Mouse (Mus musculus) liver, embryonic 15.5 days (tissue): ENCODE results near the gene Trappc1. TPM values are rescaled to one million over a fixed set of nuclear protein-coding genes. Genes with fewer than 3 reads are reported as not detected.

Experiments used
- ATAC-seq: fragments of 200-750 bp; cut with Nextera tagmentation; 2 replicates; pipeline ENCODE4 v1.8.0; 2017; ENCODE audit warnings: moderate number of reproducible peaks, mild to moderate bottlenecking, moderate library complexity; ENCODE audit not compliant: insufficient read depth
- H3K27ac ChIP-seq: fragments of 300-500 bp; sonication (generic); replicated peaks from 2 replicates; pipeline ENCODE4 v1.5.1; 2015; ENCODE audit warnings: mild to moderate bottlenecking, inconsistent platforms
- H3K27me3 ChIP-seq: fragments of 300-500 bp; sonication (generic); 2 replicates; pipeline ENCODE4 v1.6.1; 2015; ENCODE audit warnings: mild to moderate bottlenecking, inconsistent platforms
- H3K36me3 ChIP-seq: fragments of 300-500 bp; sonication (generic); replicated peaks from 2 replicates; pipeline ENCODE4 v1.6.1; 2015; ENCODE audit warnings: moderate library complexity, mild to moderate bottlenecking, inconsistent platforms
- H3K4me1 ChIP-seq: fragments of 300-500 bp; sonication (generic); replicated peaks from 2 replicates; pipeline ENCODE4 v1.6.1; 2015; ENCODE audit warnings: inconsistent platforms
- H3K4me2 ChIP-seq: fragments of 300-500 bp; sonication (generic); 2 replicates; pipeline ENCODE4 v1.6.1; 2015; ENCODE audit warnings: moderate library complexity, mild to moderate bottlenecking, inconsistent platforms
- H3K4me3 ChIP-seq: fragments of 300-500 bp; sonication (generic); replicated peaks from 2 replicates; pipeline ENCODE4 v1.5.1; 2015; ENCODE audit warnings: mild to moderate bottlenecking, inconsistent platforms
- H3K9ac ChIP-seq: fragments of 300-500 bp; sonication (generic); 2 replicates; pipeline ENCODE4 v1.6.1; 2015; ENCODE audit warnings: moderate library complexity, mild to moderate bottlenecking, inconsistent platforms
- H3K9me3 ChIP-seq: fragments of 300-500 bp; sonication (generic); replicated peaks from 2 replicates; pipeline ENCODE4 v1.6.1; 2016; ENCODE audit warnings: inconsistent platforms
- WGBS: fragments of 180-500 bp; shearing (Covaris S2); methylation state at CpG from one replicate; pipeline ENCODE4 v1.1.7; 2015; ENCODE audit warnings: mixed read lengths; ENCODE audit not compliant: insufficient replicate concordance; 5-methylcytosine and 5-hydroxymethylcytosine counted together
- polyA plus RNA-seq: library from polyadenylated mRNA; unstranded; fragments of >200 nt; fragmentation: Nextera tagmentation; extraction: Ambion mirVana; gene quantifications from 2 replicates; pipeline ENCODE4 v1.2.1, GENCODE M21; 2015

Gene Trappc1
- polyA plus RNA-seq, 1 experiment from 2014 or later: 77.7 TPM

- ATAC-seq: no peak
- 74% methylated on average over 6 of the region's 6 CpGs for WGBS
- peaks cover 75% of the 10 kb centered on the region for H3K27me3 ChIP-seq
- H3K36me3 ChIP-seq: no peaks in the 10 kb centered on the region
- H3K27ac ChIP-seq: no peak overlapping the region
- H3K9ac ChIP-seq: no peak overlapping the region
- H3K4me1 ChIP-seq: peaks cover 48% of the 10 kb centered on the region
- H3K9me3 ChIP-seq: no peaks in the 10 kb centered on the region
- no peak overlapping the region; the same call in 1 of the 2 replicates for H3K4me2 ChIP-seq
- no peak overlapping the region for H3K4me3 ChIP-seq
These were observed 7.4 kb downstream of the Trappc1 start for GRCm38 (mm10) chr11:69331152-69331551.

DNA sequence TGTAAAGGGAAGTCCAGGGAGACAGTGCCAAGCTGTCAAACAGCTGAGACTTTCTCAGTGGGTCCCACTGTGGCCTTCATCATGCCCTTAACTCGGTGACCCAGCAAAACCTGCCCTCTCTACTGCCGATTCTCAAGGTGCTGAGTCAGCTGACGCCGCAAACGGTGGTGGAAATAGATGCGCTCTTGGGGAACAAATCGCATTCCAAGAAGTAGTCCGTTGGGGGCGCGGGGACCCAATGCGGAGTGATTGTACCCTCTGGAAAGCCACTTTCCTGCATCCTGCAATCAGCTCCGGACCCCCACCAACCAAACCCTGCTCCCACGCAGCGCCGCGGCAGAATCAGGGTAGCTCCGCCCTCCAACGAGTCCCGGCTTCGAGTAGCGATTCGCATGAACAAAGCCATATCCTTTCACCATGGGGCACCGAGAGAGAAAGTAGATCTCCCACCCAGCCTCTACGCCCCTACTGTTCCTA is 8.2 kb downstream of the Trappc1 start:
- 2% methylated on average over 24 of the region's 24 CpGs for WGBS

DNA sequence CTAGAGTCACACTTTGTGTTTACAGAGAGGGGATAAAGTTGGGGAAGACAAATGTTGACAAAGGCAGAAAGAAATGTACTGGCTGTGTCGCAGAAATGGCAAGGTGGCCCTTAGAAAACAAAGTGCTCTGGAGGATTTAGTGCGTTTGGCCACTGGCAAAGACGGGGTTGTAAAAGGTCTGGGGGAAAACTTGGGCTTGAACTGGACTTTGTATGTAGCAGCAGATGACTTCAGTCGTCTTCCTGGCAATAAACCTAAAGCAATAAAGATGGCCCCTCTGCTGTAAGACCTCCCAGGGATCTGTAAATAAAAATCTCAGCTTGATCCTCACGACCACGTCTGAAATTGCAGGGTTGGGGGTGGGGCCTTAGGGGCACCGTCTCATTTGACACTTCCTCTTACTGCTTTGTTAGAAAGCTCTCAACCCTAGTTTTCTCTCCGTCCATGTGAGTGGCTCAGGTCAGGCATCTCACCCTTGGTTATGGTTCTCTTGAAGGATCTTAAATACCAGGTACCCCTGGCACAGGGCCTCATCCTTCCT is 9.0 kb downstream of the Trappc1 start:
- peaks cover 37% of the 10 kb centered on the region for H3K4me1 ChIP-seq
- no peak overlapping the region for H3K27ac ChIP-seq
- H3K27me3 ChIP-seq: peaks cover 68% of the 10 kb centered on the region

More for the DNA sequence above, 8.2 kb downstream of the Trappc1 start:
- Histone ChIP-seq H3K27me3 (peaks cover 69% of the 10 kb centered on the region), H3K9me3 (no peaks in the 10 kb centered on the region), H3K4me2 (peak overlapping the region; percentile 81), H3K36me3 (no peaks in the 10 kb centered on the region), H3K4me1 (peaks cover 40% of the 10 kb centered on the region), H3K9ac (peak overlapping the region; percentile 1; the same call in 1 of the 2 replicates), H3K27ac (no peak overlapping the region), H3K4me3 (peak overlapping the region; percentile 58)
- ATAC-seq: no peak

DNA sequence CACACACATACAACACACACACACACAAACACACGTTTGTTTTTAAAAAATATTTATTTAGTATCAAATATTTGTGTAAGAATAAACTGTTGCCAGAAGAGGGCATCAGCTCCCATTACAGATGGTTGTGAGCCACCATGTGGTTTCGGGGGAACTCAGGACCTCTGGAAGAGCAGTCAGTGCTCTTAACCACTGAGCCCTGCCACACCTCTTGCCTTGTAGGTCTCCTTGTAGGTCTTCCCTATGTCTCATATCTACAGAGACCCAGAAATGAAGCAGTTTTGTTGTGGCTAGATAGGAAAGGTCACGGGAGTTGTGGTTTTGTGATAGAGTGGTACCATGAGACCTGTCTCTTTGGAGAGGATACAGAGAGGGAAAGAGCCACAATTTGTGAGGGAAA is 10.1 kb downstream of the Trappc1 start:
- WGBS: 12% methylated on average over 3 of the region's 3 CpGs
- ATAC-seq: peak; percentile 73
- Histone ChIP-seq H3K27ac (no peak overlapping the region), H3K4me3 (no peak overlapping the region), H3K9ac (no peak overlapping the region), H3K36me3 (no peaks in the 10 kb centered on the region), H3K27me3 (peaks cover 68% of the 10 kb centered on the region), H3K4me2 (no peak overlapping the region), H3K9me3 (no peaks in the 10 kb centered on the region), H3K4me1 (peaks cover 37% of the 10 kb centered on the region)

More for the DNA sequence above, 9.0 kb downstream of the Trappc1 start:
- ATAC-seq: no peak
- WGBS: 31% methylated on average over 8 of the region's 8 CpGs
- Histone ChIP-seq H3K9ac (no peak overlapping the region), H3K36me3 (no peaks in the 10 kb centered on the region), H3K4me3 (no peak overlapping the region), H3K4me2 (peak overlapping the region; percentile 81; the same call in 1 of the 2 replicates), H3K9me3 (no peaks in the 10 kb centered on the region)

DNA sequence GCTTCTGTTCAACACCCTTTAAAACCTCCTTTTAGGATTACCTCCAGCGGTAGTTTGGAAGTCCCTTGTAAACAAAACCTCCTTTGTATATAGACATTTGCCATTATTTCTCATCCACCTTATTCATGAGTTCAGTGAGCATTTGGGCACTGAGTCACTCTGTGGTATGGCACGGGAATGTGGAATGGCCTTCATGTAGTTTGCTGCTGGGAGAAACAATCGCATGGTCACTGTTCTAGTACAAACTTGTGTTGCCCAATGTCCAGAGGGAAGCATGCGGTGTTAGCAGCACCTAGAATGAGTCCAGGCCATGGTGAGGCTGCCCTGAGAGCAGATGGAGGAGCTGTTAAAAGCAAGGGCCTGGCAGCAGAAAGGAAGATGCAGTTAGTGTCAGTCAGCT is 11.0 kb downstream of the Trappc1 start:
- no peak for ATAC-seq
- H3K9me3 ChIP-seq: no peaks in the 10 kb centered on the region
- no peak overlapping the region for H3K4me2 ChIP-seq
- no peak overlapping the region for H3K4me3 ChIP-seq
- WGBS: 52% methylated on average over 4 of the region's 4 CpGs
- peaks cover 68% of the 10 kb centered on the region for H3K27me3 ChIP-seq
- no peak overlapping the region for H3K9ac ChIP-seq
- H3K27ac ChIP-seq: no peak overlapping the region
- H3K4me1 ChIP-seq: peaks cover 37% of the 10 kb centered on the region
- H3K36me3 ChIP-seq: no peaks in the 10 kb centered on the region

DNA sequence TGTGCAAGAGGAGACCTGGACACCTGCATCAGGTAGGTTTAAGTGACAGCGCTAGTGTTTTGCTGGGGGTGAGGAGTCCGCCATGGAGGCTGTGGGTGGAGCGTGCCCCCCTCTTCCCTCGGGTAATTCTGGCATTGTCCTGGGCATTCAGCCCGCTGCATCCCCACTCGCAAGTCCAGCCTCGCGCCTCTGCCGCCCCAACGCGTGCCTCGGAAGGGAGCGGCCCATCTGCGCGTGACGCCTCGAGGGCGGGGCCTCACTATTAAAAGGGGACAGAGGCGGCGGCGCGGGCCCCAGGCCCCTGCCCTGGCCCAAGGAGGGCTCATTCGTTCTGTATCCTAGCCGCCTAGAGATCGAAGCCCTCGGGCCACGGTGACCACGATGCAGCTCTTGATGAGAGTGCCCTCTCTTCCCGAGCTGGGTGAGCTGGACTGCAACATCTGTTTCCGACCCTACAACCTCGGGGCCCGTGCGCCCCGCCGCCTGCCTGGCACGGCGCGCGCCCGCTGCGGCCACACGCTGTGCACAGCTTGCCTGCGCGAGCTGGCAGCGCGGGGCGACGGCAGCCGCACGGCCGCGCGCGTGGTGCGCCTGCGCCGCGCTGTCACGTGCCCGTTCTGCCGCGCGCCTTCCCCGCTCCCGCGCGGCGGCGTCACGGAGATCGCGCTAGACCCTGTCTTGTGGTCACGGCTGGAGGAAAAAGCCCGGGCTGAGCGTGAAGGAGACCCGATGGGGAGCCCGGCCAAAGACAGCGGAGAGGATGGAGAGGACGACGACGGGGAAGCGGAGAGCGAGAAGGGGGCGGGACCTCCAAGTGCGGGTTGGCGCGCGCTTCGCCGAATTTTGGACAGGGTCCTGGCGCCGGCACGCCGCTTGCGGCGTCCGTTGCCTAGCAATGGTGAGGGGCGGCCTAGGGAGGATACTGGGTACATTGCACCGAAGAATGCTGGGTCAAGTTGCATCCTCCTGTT is 16.7 kb downstream of the Trappc1 start, which contains the start of gene Rnf227:
Gene Rnf227, plus strand, starts transcription at position 301 of the 971 bp plus-strand sequence.
- 3% methylated on average over 99 of the region's 99 CpGs for WGBS
- Histone ChIP-seq H3K27me3 (peaks cover 66% of the 10 kb centered on the region), H3K9ac (peak within 1 kb of the TSS; percentile 18; the same call in 1 of the 2 replicates), H3K4me3 (peak within 1 kb of the TSS; percentile 59), H3K27ac (no peak within 1 kb of the TSS), H3K9me3 (no peaks in the 10 kb centered on the region), H3K4me2 (peak within 1 kb of the TSS; percentile 90), H3K36me3 (0 out of 2 replicates have a peak, but pooled peaks cover 2% of the 10 kb centered on the region), H3K4me1 (peaks cover 13% of the 10 kb centered on the region)
- peak; percentile 67 for ATAC-seq

DNA sequence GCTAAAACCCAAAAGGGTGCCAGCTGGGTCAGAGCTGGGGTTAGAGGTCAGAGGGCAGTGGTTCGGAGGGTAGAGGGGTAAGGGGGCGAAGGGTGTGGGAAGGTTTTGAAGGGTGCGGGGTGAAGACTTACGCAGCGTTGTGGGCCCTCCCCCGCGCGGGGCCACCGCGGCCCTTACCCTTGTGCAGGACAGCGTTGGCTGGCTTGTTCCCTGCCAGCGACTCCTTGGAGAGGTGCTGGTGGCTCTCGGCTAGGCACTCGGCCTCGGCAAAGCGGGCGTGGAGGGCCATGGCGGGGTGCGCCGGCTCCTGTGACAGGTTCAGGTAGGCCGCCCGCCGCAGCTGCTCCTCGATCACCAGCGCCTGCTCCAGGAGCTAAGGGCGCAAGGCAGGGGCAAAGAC is 22.7 kb downstream of the Trappc1 start:
- H3K9me3 ChIP-seq: no peaks in the 10 kb centered on the region
- no peak overlapping the region for H3K4me2 ChIP-seq
- 77% methylated on average over 26 of the region's 26 CpGs for WGBS
- no peak overlapping the region for H3K9ac ChIP-seq
- ATAC-seq: no peak
- no peak overlapping the region for H3K27ac ChIP-seq
- no peaks in the 10 kb centered on the region for H3K4me1 ChIP-seq
- H3K4me3 ChIP-seq: no peak overlapping the region
- H3K36me3 ChIP-seq: peaks cover 14% of the 10 kb centered on the region; the same call in 1 of the 2 replicates
- peaks cover 20% of the 10 kb centered on the region for H3K27me3 ChIP-seq

DNA sequence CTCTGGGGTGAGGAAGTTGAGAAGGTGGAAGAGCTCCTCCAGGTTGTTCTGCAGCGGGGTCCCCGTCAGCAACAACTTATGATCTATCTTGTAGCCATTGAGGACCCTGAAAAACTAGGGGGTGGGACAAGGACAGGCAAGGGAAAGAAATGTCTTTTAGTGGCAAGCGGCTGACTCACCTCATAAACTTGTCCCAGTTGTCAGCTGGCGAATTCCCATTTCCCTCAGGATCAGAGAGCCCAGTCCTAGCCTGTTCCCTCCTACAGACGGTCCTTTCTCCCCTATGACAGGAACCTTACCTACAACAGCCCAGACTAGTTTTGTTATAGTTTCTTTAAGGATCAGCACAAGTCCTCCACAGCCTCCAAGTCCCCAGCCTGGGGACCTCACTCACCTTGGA is 32.8 kb downstream of the Trappc1 start:
- Histone ChIP-seq H3K4me3 (no peak overlapping the region), H3K36me3 (peaks cover 31% of the 10 kb centered on the region), H3K4me1 (no peaks in the 10 kb centered on the region), H3K9me3 (no peaks in the 10 kb centered on the region), H3K27ac (no peak overlapping the region), H3K4me2 (no peak overlapping the region), H3K27me3 (no peaks in the 10 kb centered on the region; the same call in 1 of the 2 replicates), H3K9ac (no peak overlapping the region)
- no peak for ATAC-seq
- WGBS: 68% methylated on average over 5 of the region's 5 CpGs

DNA sequence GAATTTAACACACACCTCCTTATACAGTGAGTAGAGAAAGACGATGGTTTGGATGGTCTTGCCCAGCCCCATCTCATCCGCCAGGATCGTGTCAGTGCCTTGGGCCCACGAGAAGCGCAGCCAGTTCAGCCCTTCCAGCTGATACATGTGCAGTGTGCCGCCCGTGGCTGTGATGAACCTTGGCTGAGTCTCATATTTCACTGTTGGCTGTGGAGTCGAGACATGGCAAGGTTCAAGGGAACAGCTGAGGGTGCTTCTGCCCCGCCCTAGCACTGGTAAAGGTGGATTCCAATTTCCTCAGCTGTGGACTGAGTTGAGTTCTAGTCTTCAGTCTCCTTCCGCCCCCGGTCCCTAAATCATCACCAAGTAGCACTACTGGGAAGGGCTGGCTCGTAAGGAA is 33.9 kb downstream of the Trappc1 start:
- Histone ChIP-seq H3K4me1 (no peaks in the 10 kb centered on the region), H3K9ac (no peak overlapping the region), H3K36me3 (peaks cover 27% of the 10 kb centered on the region), H3K4me2 (no peak overlapping the region), H3K4me3 (no peak overlapping the region), H3K9me3 (no peaks in the 10 kb centered on the region), H3K27me3 (no peaks in the 10 kb centered on the region; the same call in 1 of the 2 replicates), H3K27ac (no peak overlapping the region)
- no peak for ATAC-seq
- 69% methylated on average over 12 of the region's 12 CpGs for WGBS

- peaks cover 31% of the 10 kb centered on the region for H3K27me3 ChIP-seq
- no peak overlapping the region for H3K27ac ChIP-seq
- H3K4me3 ChIP-seq: no peak overlapping the region
- ATAC-seq: no peak
- H3K4me2 ChIP-seq: no peak overlapping the region
- H3K9ac ChIP-seq: no peak overlapping the region
- H3K36me3 ChIP-seq: peaks cover 9% of the 10 kb centered on the region
- H3K4me1 ChIP-seq: peaks cover 25% of the 10 kb centered on the region
- H3K9me3 ChIP-seq: no peaks in the 10 kb centered on the region
- 69% methylated on average over 7 of the region's 7 CpGs for WGBS
These were observed 38.2 kb downstream of the Trappc1 start for GRCm38 (mm10) chr11:69362021-69362420.

GRCm38 (mm10) chr11:69362479-69362878 is 38.7 kb downstream of the Trappc1 start:
- ATAC-seq: no peak
- Histone ChIP-seq H3K27me3 (peaks cover 35% of the 10 kb centered on the region), H3K27ac (no peak overlapping the region), H3K36me3 (peaks cover 6% of the 10 kb centered on the region), H3K4me2 (no peak overlapping the region), H3K9me3 (no peaks in the 10 kb centered on the region), H3K4me3 (no peak overlapping the region), H3K4me1 (peaks cover 30% of the 10 kb centered on the region), H3K9ac (no peak overlapping the region)
- 89% methylated on average over 2 of the region's 2 CpGs for WGBS
